Mouse (Mus musculus) midbrain, embryonic 10.5 days (tissue): ENCODE measurements around the gene Grm4. TPM values are rescaled to one million over a fixed set of nuclear protein-coding genes. Genes with fewer than 3 reads are reported as not detected.
A peak's percentile ranks its signal among the peaks of the same experiment; 100 is the strongest.

Experiments used
- DNase-seq: peaks from one replicate; pipeline ENCODE4 v3.0.0-alpha.2; 2017; ENCODE audit warnings: low spot score
- H3K27ac ChIP-seq: fragments of 300-500 bp; sonication (generic); replicated peaks from 2 replicates; pipeline ENCODE4 v1.5.1; 2016; ENCODE audit warnings: mild to moderate bottlenecking
- H3K27me3 ChIP-seq: fragments of 300-500 bp; sonication (generic); 2 replicates; pipeline ENCODE4 v1.6.1; 2016; ENCODE audit warnings: low read depth, mild to moderate bottlenecking; ENCODE audit not compliant: poor library complexity, severe bottlenecking
- H3K36me3 ChIP-seq: fragments of 300-500 bp; sonication (generic); 2 replicates; pipeline ENCODE4 v1.6.1; 2016; ENCODE audit warnings: mild to moderate bottlenecking, moderate library complexity
- H3K4me1 ChIP-seq: fragments of 300-500 bp; sonication (generic); 2 replicates; pipeline ENCODE4 v1.6.1; 2016
- H3K4me3 ChIP-seq: fragments of 300-500 bp; sonication (generic); 2 replicates; pipeline ENCODE4 v1.5.1; 2016; ENCODE audit warnings: mild to moderate bottlenecking, moderate library complexity
- H3K9me3 ChIP-seq: fragments of 300-500 bp; sonication (generic); replicated peaks from 2 replicates; pipeline ENCODE4 v1.6.1; 2016; ENCODE audit warnings: mild to moderate bottlenecking
- WGBS: fragments of 180-500 bp; shearing (Covaris S2); methylation state at CpG from one replicate; pipeline ENCODE4 v1.1.7; 2016; 5-methylcytosine and 5-hydroxymethylcytosine counted together
- polyA plus RNA-seq: library from polyadenylated mRNA; unstranded; fragments of >200 nt; fragmentation: Nextera tagmentation; extraction: Ambion mirVana; gene quantifications from 2 replicates; pipeline ENCODE4 v1.2.1, GENCODE M21; 2016

The Grm4 gene
- polyA plus RNA-seq, 1 experiment from 2014 or later: 2.8 TPM

DNA sequence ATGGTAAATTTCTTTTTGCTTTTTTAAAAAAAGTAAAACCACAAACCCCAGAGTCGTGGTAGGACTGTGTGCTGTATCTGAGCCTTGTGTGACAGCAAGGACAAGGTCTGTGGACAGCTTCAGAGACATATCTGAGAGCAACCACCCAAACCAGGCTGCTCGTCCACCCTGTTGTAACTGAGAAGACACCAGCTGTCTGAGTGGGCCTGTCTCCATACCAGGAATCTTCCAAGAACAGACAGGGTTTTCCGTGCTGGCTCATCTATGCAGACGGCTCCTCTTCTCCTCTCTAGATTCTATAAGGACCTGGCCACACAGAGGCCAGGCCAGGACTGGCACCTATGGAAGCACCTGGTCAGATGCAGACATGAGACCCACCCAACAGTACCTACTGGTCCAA, 27.8 kb downstream of the Grm4 start:
- H3K4me1 ChIP-seq: peaks cover 39% of the 10 kb centered on the region
- WGBS: 88% methylated on average over 4 of the region's 4 CpGs
- no peak overlapping the region for H3K4me3 ChIP-seq
- H3K27me3 ChIP-seq: no peaks in the 10 kb centered on the region; the same call in 1 of the 2 replicates
- peak overlapping the region; percentile 69; the same call in 1 of the 2 replicates for H3K27ac ChIP-seq
- no peaks in the 10 kb centered on the region for H3K9me3 ChIP-seq
- no peaks in the 10 kb centered on the region for H3K36me3 ChIP-seq
- DNase-seq: no peak

DNA sequence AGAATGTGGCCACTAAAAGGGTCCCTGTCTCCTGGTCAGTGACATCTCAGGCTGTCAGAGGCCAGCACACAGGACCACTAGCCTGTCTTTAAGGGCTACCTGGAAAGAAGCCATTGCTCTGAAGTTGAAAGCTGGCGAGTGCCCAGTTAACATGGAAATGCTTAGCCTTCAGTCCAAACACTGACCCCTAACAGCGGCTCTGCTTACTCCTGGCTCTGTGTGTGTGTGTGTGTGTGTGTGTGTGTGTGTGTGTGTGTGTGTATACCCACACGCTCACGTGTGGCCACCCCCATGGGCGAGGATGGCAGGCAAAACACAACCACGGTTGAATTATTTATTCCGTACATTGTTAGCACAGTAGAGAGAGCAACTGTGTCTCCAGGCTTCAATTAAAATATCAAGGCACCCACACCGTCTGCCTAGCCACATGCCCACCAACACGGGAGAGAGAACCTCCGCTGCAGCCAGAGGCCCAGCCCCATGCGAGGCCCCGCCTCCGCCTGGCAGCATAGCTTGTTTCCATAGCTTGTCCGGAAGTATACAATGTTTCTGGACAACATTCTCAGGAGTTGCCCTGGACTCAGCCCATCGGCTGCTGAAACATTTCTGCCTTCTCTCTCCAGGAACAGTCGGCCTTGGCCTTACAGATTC, 32.9 kb downstream of the Grm4 start:
- Histone ChIP-seq H3K4me1 (peaks cover 35% of the 10 kb centered on the region), H3K27ac (peak overlapping the region; percentile 42), H3K9me3 (no peaks in the 10 kb centered on the region), H3K4me3 (no peak overlapping the region), H3K27me3 (no peaks in the 10 kb centered on the region), H3K36me3 (no peaks in the 10 kb centered on the region)
- no peak for DNase-seq
- 88% methylated on average over 16 of the region's 16 CpGs for WGBS

DNA sequence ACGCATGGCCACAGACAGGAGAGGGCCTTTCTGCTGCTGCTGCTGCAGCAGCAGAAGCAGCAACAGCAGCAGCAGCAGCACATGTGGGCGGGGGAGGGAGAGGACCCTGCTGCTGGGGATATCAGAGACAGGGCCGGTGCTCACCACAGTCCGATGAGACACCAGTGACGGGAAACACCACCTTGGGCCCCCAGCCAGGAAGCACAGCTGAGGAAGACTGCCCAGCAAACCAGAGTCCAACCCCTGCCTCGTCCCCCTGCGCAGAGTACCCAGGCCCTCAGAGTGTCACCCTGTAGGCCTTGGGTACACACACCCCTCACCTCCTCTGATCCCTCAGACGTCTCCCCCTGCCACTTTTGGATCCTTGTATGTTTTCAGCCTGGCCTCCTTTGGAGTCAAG, 35.3 kb downstream of the Grm4 start:
- Histone ChIP-seq H3K27me3 (no peaks in the 10 kb centered on the region), H3K9me3 (no peaks in the 10 kb centered on the region), H3K27ac (peak overlapping the region; percentile 55; the same call in 1 of the 2 replicates), H3K4me3 (no peak overlapping the region), H3K36me3 (no peaks in the 10 kb centered on the region), H3K4me1 (peaks cover 57% of the 10 kb centered on the region)
- WGBS: 53% methylated on average over 8 of the region's 8 CpGs
- no peak for DNase-seq

DNA sequence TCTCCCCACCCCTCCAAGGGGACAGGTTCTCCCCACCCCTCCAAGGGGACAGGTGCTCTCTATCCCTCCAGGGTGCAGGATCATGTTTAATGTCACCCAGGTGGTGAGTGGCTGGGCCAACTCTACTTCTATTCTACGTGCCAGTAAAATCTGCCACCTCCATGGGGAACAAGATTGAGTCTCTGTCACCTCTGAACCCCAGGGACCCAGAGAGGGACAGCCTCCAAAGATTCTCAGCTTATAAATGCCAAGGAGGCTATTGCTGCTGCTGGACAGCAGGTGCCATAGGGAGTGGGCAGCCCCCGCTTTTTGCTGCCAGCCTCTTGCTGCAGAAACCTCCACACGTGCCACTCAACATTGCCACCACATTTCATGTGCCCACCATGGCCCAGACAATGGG, 37.6 kb downstream of the Grm4 start:
- Histone ChIP-seq H3K9me3 (no peaks in the 10 kb centered on the region), H3K4me1 (peaks cover 58% of the 10 kb centered on the region), H3K36me3 (no peaks in the 10 kb centered on the region), H3K27ac (peak overlapping the region; percentile 42; the same call in 1 of the 2 replicates), H3K4me3 (no peak overlapping the region), H3K27me3 (no peaks in the 10 kb centered on the region)
- 81% methylated on average over 3 of the region's 3 CpGs for WGBS
- DNase-seq: no peak

DNA sequence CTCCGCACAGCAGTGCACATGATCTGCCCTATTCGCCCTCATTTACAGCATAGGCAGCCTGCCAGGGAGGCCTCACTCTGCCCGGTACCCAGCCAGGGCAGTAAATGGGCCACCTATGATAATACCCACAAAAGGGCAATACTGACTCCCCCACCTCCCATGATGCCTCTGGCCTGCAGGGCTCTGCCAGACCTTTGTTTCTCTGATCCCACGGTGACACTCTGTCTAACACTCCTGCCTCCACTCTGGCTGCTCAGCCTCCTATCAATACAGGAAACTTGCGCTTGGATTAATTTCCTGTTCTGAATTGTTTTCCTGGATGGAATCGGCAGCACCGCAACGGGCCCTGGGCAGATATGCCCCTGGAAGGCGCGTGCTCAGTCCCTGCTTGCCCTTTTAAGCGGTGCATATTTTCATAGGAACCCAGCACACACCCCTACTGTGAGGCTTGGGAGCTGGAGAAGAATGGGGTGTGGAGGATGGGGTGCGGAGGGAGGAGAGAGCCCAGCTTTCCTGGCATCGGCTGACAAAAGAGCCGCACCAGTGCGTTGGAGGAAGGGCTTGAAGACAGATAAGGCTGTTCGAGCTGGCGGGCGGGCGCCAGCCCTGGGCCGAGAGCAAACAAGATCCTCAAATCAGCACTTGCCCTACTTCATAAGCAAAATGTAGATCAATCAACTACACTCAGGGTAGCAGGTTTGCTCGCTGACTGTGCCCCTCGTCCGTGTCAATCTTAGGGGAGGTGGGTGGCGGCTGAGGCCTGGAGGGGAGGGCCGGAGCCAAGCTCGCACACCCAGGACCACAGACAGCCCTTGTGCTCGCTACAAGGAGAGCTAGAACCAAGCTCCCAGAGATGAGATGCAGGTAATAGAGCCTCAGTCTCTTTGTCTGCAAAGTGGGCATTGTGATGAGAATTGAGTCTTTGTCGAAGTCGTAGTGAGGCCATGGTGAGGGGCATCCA, 40.8 kb downstream of the Grm4 start:
- Histone ChIP-seq H3K4me1 (peaks cover 46% of the 10 kb centered on the region), H3K9me3 (no peaks in the 10 kb centered on the region), H3K4me3 (no peak overlapping the region), H3K27ac (peak overlapping the region; percentile 66), H3K36me3 (no peaks in the 10 kb centered on the region), H3K27me3 (no peaks in the 10 kb centered on the region)
- WGBS: 66% methylated on average over 29 of the region's 29 CpGs
- DNase-seq: no peak

DNA sequence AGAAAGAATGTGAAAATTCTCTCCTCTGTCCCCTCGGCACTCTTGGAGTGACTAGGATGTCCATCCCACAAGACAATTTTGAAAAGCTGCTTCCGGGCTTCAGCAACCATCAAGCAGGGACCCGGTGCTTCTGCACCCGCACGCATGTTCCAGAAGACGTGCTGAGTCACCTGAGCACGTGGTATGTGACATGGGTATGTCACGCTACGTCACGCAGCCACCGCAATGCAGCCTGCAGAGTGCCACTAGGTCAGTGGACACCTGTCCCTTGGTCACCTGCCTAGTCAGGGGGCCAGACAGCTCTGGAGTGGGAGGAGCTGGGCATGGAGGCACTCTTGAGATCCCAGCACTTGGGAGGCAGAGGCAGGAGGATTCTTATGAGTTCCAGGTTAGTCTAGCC, 45.6 kb downstream of the Grm4 start:
- DNase-seq: no peak
- 94% methylated on average over 11 of the region's 11 CpGs for WGBS
- Histone ChIP-seq H3K27ac (peak overlapping the region; percentile 50; the same call in 1 of the 2 replicates), H3K36me3 (no peaks in the 10 kb centered on the region), H3K4me3 (no peak overlapping the region), H3K9me3 (no peaks in the 10 kb centered on the region), H3K4me1 (peaks cover 38% of the 10 kb centered on the region), H3K27me3 (no peaks in the 10 kb centered on the region)

DNA sequence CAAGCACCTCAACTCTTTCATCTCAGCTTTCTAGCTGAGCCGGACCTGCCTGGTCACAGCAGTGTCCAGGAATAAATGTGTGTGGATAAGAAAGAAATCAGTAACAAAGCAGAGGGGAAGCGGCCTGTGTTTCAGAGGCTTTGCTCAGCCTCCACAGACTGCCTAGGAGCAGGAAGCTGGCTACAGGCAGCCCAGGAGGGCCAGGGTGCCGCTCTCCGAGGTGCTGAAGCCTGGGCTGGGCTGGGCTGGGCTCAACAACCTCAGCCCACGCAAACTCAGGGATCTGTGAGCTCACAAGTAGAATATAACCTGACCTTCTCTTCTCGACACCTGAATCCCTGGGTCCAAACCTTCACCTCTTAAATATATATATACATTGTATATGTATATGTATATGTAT, 54.6 kb downstream of the Grm4 start:
- H3K27me3 ChIP-seq: no peaks in the 10 kb centered on the region
- no peaks in the 10 kb centered on the region for H3K9me3 ChIP-seq
- 32% methylated on average over 6 of the region's 6 CpGs for WGBS
- H3K36me3 ChIP-seq: no peaks in the 10 kb centered on the region
- peak; percentile 60 for DNase-seq
- H3K4me1 ChIP-seq: peaks cover 6% of the 10 kb centered on the region
- no peak overlapping the region for H3K4me3 ChIP-seq
- H3K27ac ChIP-seq: no peak overlapping the region; the same call in 1 of the 2 replicates

DNA sequence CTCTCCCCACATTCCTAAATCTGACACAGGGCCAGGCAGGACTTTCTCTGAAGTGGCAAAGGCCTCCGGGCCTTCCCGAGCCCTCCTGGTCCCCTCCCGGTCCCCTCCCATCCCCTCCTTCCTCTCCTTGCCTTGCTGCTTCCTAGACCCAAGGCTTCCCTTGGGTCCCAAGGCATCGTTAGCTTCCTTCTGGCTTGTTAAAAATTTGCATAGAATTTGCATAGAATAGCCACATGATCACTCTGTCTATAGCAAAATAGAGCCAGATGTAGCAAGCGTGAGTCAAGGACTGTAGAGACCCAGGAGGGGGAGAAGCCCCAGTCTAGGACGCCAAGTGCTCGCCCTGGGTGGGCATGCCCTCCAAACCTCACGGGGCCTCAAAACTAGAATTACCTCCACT, 55.3 kb downstream of the Grm4 start:
- Histone ChIP-seq H3K36me3 (no peaks in the 10 kb centered on the region), H3K27ac (no peak overlapping the region; the same call in 1 of the 2 replicates), H3K9me3 (no peaks in the 10 kb centered on the region), H3K4me1 (peaks cover 6% of the 10 kb centered on the region), H3K4me3 (no peak overlapping the region), H3K27me3 (no peaks in the 10 kb centered on the region)
- WGBS: 84% methylated on average over 8 of the region's 8 CpGs
- no peak for DNase-seq

DNA sequence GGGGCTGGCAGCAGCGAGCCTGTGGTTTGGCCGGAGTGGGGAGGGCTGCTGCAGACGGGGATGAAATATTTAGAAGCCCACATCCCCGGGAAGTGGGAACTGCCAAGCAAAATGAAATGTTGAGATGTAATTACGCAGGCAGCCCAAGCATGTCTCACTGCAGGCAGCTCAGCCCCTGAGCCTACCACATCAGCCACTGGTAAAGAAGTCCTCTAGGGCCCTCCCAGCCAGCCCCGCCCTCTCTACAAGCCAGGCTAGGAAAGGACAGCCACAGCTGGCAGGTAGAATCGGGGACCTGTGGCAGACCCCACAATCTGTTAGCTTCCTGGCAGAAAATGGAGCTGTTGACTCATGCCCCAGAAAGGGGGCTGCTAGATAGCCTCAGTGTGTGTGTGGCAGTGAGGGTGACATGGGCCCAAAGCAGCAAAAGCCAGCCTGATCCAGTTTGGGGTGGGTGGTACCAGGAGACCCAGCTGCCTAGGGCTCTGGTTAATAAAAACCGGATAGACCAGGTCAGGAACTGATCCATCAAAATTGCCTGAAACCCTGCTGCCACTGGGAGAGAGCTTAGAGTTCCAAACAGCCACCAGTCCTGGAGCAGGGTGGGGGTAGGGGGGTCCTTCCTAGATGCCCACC, 56.8 kb downstream of the Grm4 start:
- Histone ChIP-seq H3K4me3 (no peak overlapping the region), H3K9me3 (no peaks in the 10 kb centered on the region), H3K27ac (0 out of 2 replicates have a peak overlapping the region, but pooled peaks have one; percentile 55), H3K4me1 (no peaks in the 10 kb centered on the region), H3K27me3 (no peaks in the 10 kb centered on the region), H3K36me3 (no peaks in the 10 kb centered on the region)
- WGBS: 72% methylated on average over 8 of the region's 8 CpGs
- no peak for DNase-seq

DNA sequence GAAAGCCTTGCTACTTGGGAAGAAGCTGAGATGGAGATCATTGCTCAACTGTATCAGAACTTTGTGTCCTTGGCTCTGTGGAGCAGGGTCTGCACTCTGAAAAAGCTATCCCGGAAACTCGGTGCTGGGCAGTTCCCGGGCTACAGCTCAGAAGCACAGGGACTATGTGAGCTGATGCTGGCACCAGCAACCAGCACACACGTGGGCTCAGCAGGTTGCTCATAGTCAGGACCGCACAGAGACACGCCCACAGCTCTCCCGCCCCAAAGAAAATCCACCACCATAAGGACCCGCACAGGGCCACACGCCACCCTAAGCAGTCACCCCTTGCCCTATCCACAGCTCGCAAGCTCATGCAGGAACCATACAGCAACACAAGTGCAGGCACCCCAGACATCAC, 61.2 kb downstream of the Grm4 start:
- H3K9me3 ChIP-seq: no peaks in the 10 kb centered on the region
- WGBS: 76% methylated on average over 10 of the region's 10 CpGs
- H3K36me3 ChIP-seq: no peaks in the 10 kb centered on the region
- DNase-seq: no peak
- no peak overlapping the region for H3K27ac ChIP-seq
- no peak overlapping the region for H3K4me3 ChIP-seq
- H3K4me1 ChIP-seq: no peaks in the 10 kb centered on the region
- no peaks in the 10 kb centered on the region for H3K27me3 ChIP-seq

DNA sequence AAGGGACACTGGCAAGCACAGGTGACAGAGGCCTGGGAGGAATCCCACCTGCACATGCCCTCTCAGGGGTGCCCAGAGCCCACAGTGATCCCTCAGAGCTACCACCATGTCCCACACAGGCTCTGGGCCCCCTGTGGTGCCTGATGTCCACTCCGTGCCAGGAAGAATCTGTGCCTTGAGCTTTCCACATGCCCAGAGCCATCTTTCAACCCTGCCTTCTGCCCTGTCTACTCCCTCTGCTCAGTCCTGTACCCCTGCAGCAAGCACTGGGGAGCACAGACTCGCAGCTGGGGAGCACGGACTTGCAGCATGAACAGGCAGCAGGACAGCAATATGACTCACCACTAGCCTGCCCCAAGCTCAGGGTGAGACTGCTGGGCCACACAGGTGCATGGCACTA, 62.0 kb downstream of the Grm4 start:
- 86% methylated on average over 3 of the region's 3 CpGs for WGBS

DNA sequence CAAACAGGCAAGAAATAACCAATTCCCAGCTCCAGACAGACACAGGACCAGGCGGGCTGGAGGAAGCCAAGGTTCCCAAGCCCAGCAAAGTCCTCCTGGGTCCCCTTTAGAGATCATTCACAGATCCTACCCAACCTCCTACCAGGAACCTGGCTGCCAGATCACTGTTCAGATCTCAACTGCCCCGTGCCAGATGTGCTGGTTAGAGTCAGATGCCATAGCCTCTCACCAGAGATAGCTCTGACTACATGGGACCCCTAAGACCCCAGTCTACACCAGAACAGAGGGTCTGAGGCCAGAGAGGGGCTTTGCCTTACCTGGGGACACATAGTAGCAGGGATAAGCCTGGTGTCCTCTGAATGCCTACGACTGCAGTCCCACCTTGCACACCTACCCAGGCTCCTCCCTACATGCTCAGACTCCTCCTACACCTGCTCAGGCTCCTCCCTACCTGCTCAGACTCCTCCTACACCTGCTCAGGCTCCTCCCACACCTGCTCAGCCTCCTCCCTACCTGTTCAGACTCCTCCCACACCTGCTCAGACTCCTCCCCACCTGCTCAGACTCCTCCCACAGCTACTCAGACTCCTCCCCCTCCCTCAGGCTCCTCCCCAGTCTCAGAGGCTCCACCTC, 63.2 kb downstream of the Grm4 start:
- WGBS: 81% methylated on average over 3 of the region's 3 CpGs
- Histone ChIP-seq H3K36me3 (no peaks in the 10 kb centered on the region), H3K27ac (no peak overlapping the region), H3K27me3 (no peaks in the 10 kb centered on the region), H3K4me1 (no peaks in the 10 kb centered on the region), H3K9me3 (no peaks in the 10 kb centered on the region), H3K4me3 (no peak overlapping the region)
- no peak for DNase-seq

More for the DNA sequence above, 62.0 kb downstream of the Grm4 start:
- H3K4me3 ChIP-seq: no peak overlapping the region
- no peaks in the 10 kb centered on the region for H3K9me3 ChIP-seq
- H3K27me3 ChIP-seq: no peaks in the 10 kb centered on the region
- DNase-seq: no peak
- no peak overlapping the region for H3K27ac ChIP-seq
- H3K4me1 ChIP-seq: no peaks in the 10 kb centered on the region
- H3K36me3 ChIP-seq: no peaks in the 10 kb centered on the region
